Mouse (Mus musculus) stomach, postnatal 0 days (tissue): ENCODE results near the gene Ly6g6c.

ENCODE experiments used
- CTCF ChIP-seq: IDR thresholded peaks from 2 replicates; pipeline ENCODE4 v1.5.1; 2016; ENCODE audit warnings: antibody characterized with exemption, low read depth, mild to moderate bottlenecking, moderate library complexity
- EP300 ChIP-seq: optimal IDR thresholded peaks from 2 replicates; pipeline ENCODE3; 2016; ENCODE audit warnings: antibody characterized with exemption

DNA sequence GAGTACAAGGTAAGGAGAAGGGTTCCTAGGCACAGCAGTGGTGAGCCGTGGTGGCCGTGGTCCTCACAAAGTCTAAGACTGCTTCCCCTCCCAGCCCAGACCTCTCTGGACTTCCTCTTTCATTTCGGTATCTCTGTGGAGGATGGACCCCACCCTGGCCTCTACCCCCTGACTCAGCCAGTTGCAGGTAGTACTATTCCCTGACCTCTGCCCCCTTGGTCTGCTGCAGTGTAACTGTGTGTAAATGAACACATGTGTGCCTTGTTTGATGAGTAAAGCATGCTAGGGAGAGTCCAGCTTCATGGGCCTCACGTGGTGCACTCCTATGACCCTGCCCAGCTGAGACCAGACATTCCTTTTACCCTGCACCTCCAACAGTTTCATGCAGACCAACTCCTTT, 41.4 kb upstream of the Ly6g6c start:
- TF ChIP-seq EP300 (no peak), CTCF (no peak)
